Mouse (Mus musculus): ENCODE measurements at regions not wholly inside any gene's neighbourhood (a gene's known extent, or its start where the extent isn't known, plus 50 kb on each side); places are given as distances from the start of the nearest gene placed in this dataset.
A peak's percentile ranks its signal among the peaks of the same experiment; 100 is the strongest.
"Not testable (repeated sequence)": the region's sequence is repeated elsewhere in the genome, so short reads cannot be mapped to it uniquely, and the experiment has no call there.

GRCm38 (mm10) chr4:131163782-131164315 is 219.7 kb downstream of the Matn1 start:
- H3K27ac ChIP-seq, result no peak overlapping the region
- H3K4me3 ChIP-seq, result no peak overlapping the region
- no peak for ATAC-seq (ENCODE audit: insufficient number of reproducible peaks, insufficient read depth, low FRiP score, low TSS enrichment)
- H3K27me3 ChIP-seq, result peaks cover 5% of the 10 kb centered on the region; the same call in 1 of the 2 replicates
- no peak overlapping the region for H3K9ac ChIP-seq
- peaks cover 6% of the 10 kb centered on the region; the same call in 1 of the 2 replicates for H3K4me1 ChIP-seq
- H3K36me3 ChIP-seq, result no peaks in the 10 kb centered on the region
- H3K4me2 ChIP-seq (replicated peaks), result no peak overlapping the region
- H3K9me3 ChIP-seq, result no peaks in the 10 kb centered on the region
- 35% methylated on average over 7 of the region's 7 CpGs for WGBS

GRCm38 (mm10) chr4:131166574-131167270 is 222.5 kb downstream of the Matn1 start:
- WGBS, result 70% methylated on average over 9 of the region's 9 CpGs
- H3K4me3 ChIP-seq, result no peak overlapping the region
- no peak overlapping the region for H3K27ac ChIP-seq
- no peak overlapping the region for H3K4me2 ChIP-seq (replicated peaks)
- ATAC-seq (ENCODE audit: insufficient number of reproducible peaks, insufficient read depth, low FRiP score, low TSS enrichment), result no peak
- H3K9me3 ChIP-seq, result no peaks in the 10 kb centered on the region
- H3K36me3 ChIP-seq, result no peaks in the 10 kb centered on the region
- H3K4me1 ChIP-seq, result no peaks in the 10 kb centered on the region
- no peak overlapping the region for H3K9ac ChIP-seq
- no peaks in the 10 kb centered on the region for H3K27me3 ChIP-seq

- 87% methylated on average over 2 of the region's 2 CpGs for WGBS
- Histone ChIP-seq H3K4me1 (no peaks in the 10 kb centered on the region), H3K9ac (no peak overlapping the region), H3K4me2 (replicated peaks) (no peak overlapping the region), H3K27ac (no peak overlapping the region), H3K9me3 (no peaks in the 10 kb centered on the region), H3K4me3 (no peak overlapping the region), H3K36me3 (no peaks in the 10 kb centered on the region), H3K27me3 (no peaks in the 10 kb centered on the region)
- no peak for ATAC-seq (ENCODE audit: insufficient number of reproducible peaks, insufficient read depth, low FRiP score, low TSS enrichment)
Observed at GRCm38 (mm10) chr4:131167921-131168320, 223.7 kb downstream of the Matn1 start.

- H3K4me1 ChIP-seq, result peaks cover 18% of the 10 kb centered on the region
- 68% methylated on average over 28 of the region's 28 CpGs for WGBS
- H3K27ac ChIP-seq, result no peak overlapping the region
- H3K4me3 ChIP-seq, result no peak overlapping the region
- no peaks in the 10 kb centered on the region for H3K9me3 ChIP-seq
- ATAC-seq (ENCODE audit: insufficient number of reproducible peaks, insufficient read depth, low FRiP score, low TSS enrichment), result no peak
- no peaks in the 10 kb centered on the region for H3K27me3 ChIP-seq
- no peaks in the 10 kb centered on the region for H3K36me3 ChIP-seq
- H3K9ac ChIP-seq, result no peak overlapping the region
- H3K4me2 ChIP-seq (replicated peaks), result no peak overlapping the region
Observed at GRCm38 (mm10) chr4:131173783-131174460, 229.7 kb downstream of the Matn1 start.

DNA sequence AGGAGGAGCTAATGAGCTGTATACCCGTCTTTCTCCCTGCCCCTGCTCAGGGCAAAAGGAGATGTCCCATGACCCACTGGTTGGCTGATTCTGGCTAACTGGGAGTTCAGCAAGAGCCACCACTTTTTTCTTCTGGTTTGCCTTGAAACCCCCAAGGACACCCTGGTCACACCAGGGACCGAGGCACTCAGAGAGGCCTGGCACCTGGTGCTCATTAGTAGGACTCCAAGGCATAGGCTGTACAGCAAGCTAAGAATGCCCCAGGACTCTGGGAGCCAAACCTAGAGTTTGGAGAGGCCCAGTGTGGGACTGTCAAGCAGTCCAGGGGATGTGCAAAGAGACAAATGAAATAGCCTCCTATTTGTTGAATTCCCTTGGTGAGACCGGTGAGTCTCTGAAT is 232.5 kb downstream of the Matn1 start:
- 44% methylated on average over 3 of the region's 3 CpGs for WGBS
- H3K4me2 ChIP-seq (replicated peaks), result no peak overlapping the region
- no peak overlapping the region for H3K4me3 ChIP-seq
- no peaks in the 10 kb centered on the region for H3K9me3 ChIP-seq
- no peak overlapping the region for H3K27ac ChIP-seq
- ATAC-seq (ENCODE audit: insufficient number of reproducible peaks, insufficient read depth, low FRiP score, low TSS enrichment), result no peak
- peaks cover 18% of the 10 kb centered on the region for H3K4me1 ChIP-seq
- H3K9ac ChIP-seq, result no peak overlapping the region
- no peaks in the 10 kb centered on the region for H3K27me3 ChIP-seq
- no peaks in the 10 kb centered on the region for H3K36me3 ChIP-seq

GRCm38 (mm10) chr4:131177889-131178288 is 233.7 kb downstream of the Matn1 start:
- H3K9ac ChIP-seq, result no peak overlapping the region
- H3K36me3 ChIP-seq, result no peaks in the 10 kb centered on the region
- ATAC-seq (ENCODE audit: insufficient number of reproducible peaks, insufficient read depth, low FRiP score, low TSS enrichment), result no peak
- 14% methylated on average over 6 of the region's 6 CpGs for WGBS
- H3K27me3 ChIP-seq, result no peaks in the 10 kb centered on the region
- H3K4me3 ChIP-seq, result no peak overlapping the region
- 0 out of 2 replicates have a peak overlapping the region, but pooled peaks have one; percentile 20 for H3K27ac ChIP-seq
- no peaks in the 10 kb centered on the region for H3K9me3 ChIP-seq
- H3K4me1 ChIP-seq, result peaks cover 18% of the 10 kb centered on the region
- H3K4me2 ChIP-seq (replicated peaks), result no peak overlapping the region

GRCm38 (mm10) chr4:131178642-131179041 is 234.5 kb downstream of the Matn1 start:
- not testable (repeated sequence) for H3K27ac ChIP-seq; H3K9ac ChIP-seq; H3K27me3 ChIP-seq; H3K9me3 ChIP-seq; ATAC-seq (ENCODE audit: insufficient number of reproducible peaks, insufficient read depth, low FRiP score, low TSS enrichment); H3K4me3 ChIP-seq; H3K4me2 ChIP-seq (replicated peaks); H3K36me3 ChIP-seq
- H3K4me1 ChIP-seq, result peaks cover 18% of the 10 kb centered on the region
- WGBS, result 86% methylated on average over 5 of the region's 5 CpGs

DNA sequence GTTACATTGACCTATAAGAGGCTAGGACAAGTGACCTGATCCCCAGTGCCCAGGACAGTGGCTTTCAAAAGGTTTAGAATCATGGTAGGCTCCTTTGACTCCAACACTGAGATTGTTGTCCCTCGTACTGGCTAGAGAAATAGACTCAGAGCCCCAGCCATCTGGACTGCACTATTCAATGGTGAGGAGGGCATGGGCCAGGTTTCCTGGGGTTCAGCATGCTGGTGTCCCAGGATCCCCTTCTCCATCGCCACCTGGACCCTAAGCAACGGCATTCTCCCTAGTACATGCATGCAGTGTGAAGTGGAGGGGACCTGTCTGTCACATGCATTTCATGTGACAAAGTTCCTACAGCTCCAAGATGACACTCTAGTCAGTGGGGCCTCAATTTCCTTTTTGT is 243.9 kb downstream of the Matn1 start:
- Histone ChIP-seq H3K9ac (no peak overlapping the region), H3K27ac (no peak overlapping the region), H3K27me3 (no peaks in the 10 kb centered on the region), H3K4me3 (no peak overlapping the region), H3K4me1 (no peaks in the 10 kb centered on the region), H3K4me2 (replicated peaks) (no peak overlapping the region), H3K9me3 (no peaks in the 10 kb centered on the region), H3K36me3 (no peaks in the 10 kb centered on the region)
- no peak for ATAC-seq (ENCODE audit: insufficient number of reproducible peaks, insufficient read depth, low FRiP score, low TSS enrichment)
- WGBS, result 85% methylated on average over 3 of the region's 3 CpGs

GRCm38 (mm10) chr4:131191106-131191880 is 247.1 kb downstream of the Matn1 start:
- Histone ChIP-seq H3K4me3 (no peak overlapping the region), H3K9ac (no peak overlapping the region), H3K27me3 (no peaks in the 10 kb centered on the region), H3K4me2 (replicated peaks) (no peak overlapping the region), H3K9me3 (no peaks in the 10 kb centered on the region), H3K4me1 (no peaks in the 10 kb centered on the region), H3K36me3 (no peaks in the 10 kb centered on the region), H3K27ac (no peak overlapping the region)
- no peak for ATAC-seq (ENCODE audit: insufficient number of reproducible peaks, insufficient read depth, low FRiP score, low TSS enrichment)
- 73% methylated on average over 13 of the region's 13 CpGs for WGBS

DNA sequence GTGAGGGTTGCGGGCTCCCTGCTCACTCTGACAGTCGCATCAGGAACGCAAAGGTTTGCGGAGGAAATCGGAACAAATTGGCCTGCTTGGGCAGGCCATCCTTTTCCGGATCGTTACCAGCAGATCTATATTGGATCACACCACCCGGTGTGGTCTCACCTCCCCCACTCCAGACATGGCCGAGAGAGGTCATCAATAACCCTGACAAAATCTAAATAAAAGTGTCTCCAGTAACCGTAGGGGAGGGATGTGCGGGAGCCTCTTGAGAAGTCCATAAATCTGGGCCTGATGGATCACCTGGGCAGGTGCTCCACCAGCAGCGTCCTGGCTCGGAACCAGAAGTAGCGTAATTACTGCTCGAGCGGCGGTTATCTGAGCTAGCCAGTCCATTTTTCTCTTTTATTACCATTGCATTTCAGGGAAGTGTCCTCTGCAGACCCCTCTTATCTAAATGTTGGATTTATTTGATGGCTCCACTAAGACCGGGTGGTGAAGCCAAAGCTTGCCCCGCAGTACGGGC is 249.8 kb downstream of the Matn1 start:
- no peak overlapping the region for H3K4me2 ChIP-seq (replicated peaks)
- no peak for ATAC-seq (ENCODE audit: insufficient number of reproducible peaks, insufficient read depth, low FRiP score, low TSS enrichment)

GRCm38 (mm10) chr4:131196147-131196546 is 252.0 kb downstream of the Matn1 start:
- no peak overlapping the region for H3K4me2 ChIP-seq (replicated peaks)
- no peak for ATAC-seq (ENCODE audit: insufficient number of reproducible peaks, insufficient read depth, low FRiP score, low TSS enrichment)
- H3K9ac ChIP-seq, result no peak overlapping the region
- no peaks in the 10 kb centered on the region for H3K9me3 ChIP-seq
- no peaks in the 10 kb centered on the region for H3K36me3 ChIP-seq
- WGBS, result 84% methylated on average over 4 of the region's 4 CpGs
- no peaks in the 10 kb centered on the region for H3K4me1 ChIP-seq
- no peak overlapping the region for H3K27ac ChIP-seq
- H3K27me3 ChIP-seq, result no peaks in the 10 kb centered on the region
- H3K4me3 ChIP-seq, result no peak overlapping the region

More for the DNA sequence above, 249.8 kb downstream of the Matn1 start:
- H3K4me3 ChIP-seq, result no peak overlapping the region
- H3K27me3 ChIP-seq, result no peaks in the 10 kb centered on the region
- H3K9me3 ChIP-seq, result no peaks in the 10 kb centered on the region
- 88% methylated on average over 20 of the region's 20 CpGs for WGBS
- no peaks in the 10 kb centered on the region for H3K36me3 ChIP-seq
- no peaks in the 10 kb centered on the region for H3K4me1 ChIP-seq
- no peak overlapping the region for H3K27ac ChIP-seq
- H3K9ac ChIP-seq, result no peak overlapping the region
